Mouse (Mus musculus): ENCODE data around the gene St3gal3.

Gene St3gal3

DNA sequence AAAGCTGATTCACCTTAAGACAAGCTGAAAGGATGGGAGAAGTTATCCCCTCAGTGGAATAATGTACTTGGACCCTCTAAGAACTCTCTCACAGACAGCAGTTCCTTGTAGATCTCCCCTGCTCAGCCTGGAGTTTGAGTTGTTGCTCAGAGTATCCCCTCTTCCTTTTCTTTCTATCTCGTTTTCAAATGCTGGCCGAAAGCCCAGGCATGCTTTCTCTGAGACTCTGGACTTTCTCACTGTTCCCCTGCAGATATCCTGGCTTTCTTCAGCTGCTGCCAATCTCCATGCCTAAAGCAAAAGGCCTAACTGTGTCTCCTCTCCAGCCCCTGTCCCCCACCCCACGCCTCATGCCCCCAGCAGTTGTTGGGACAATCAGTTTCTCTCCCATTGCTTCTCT is 216.5 kb downstream of the St3gal3 start:
- DNase-seq: no peak

DNA sequence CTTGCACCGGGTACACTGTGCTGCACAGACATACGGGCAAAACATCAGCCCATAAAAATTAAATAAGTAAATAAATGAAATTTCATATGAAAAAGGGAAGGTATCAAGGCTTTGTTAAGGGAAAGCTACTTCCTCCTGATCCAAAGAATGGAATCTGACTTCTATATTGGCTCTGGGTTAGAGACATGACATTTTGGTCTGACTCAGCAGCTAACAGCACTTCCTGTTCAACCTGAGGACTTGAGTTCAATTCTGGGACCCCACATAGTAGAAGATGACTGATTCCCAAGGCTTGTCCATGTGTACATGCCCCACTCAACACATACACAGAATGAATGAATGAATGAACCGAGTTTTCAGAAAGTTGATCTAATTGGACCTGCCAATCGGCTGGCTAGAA is 216.9 kb downstream of the St3gal3 start:
- no peak for DNase-seq

DNA sequence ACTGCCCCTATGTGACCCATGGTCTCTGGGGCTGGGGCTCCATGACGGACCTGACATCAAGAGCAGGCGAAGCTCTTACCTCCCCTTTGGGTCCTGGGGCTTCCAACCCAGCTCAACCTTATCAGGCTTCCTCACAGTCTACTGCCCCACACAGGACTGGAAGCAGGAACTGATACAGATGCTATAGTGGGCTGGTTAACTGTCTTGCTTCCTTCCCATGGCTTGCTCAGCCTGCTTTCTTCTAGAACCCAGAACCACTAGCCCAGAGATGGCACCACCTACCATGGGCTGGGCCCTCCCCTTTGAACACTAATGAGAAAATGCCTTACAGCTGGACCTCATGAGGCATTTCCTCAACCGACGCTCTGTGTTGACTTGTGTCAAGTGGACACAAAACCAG is 217.3 kb downstream of the St3gal3 start:
- DNase-seq: no peak

DNA sequence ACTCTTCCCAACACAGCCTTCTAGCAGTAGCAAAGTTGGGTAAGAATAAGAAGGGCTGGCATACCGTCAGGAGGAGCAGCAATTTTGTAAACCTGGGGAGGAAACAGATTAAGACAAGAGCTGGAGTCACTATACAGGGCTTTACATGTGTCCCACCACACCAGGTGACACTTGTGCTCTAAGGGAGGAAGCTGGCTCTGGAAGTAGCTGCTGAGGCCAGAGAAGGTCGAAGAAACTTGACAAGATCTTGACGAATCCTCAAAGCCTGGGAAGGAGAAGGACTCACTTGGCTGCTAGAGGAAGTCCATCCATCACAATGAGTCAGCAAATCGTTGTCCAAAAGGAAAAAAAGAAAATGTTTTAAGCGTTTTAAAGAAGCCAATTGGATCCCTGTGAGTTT is 218.3 kb downstream of the St3gal3 start:
- DNase-seq: no peak

DNA sequence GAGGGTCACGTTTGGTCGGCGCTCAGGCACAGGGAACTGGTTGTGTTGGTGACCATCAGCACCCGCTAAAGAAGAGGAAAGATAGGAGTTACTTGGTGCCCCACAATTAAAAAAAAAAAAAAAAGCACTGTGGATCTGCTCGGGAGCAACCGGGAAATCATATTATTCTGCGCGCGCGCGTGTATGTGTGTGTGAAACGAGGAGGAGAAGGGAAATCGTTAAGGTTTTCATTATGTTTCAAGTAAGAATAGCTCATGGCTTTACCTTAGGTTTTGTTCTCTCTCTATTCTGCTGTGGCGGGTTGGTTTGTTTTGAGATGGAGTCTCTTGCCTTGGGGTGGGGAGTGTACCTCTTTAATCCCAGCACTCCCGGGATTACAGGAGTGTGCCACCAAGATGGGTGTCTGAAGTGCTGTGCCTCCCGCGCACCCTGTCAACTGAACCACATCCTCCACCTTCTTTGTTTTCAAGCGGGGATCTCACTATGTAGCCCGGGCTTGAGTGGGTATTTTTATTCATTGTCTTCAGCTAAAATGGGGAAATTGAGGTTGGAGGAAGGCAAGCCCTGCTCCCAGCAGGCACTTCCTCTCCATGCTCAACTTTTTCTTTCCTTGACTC is 219.1 kb downstream of the St3gal3 start:
- no peak for DNase-seq

DNA sequence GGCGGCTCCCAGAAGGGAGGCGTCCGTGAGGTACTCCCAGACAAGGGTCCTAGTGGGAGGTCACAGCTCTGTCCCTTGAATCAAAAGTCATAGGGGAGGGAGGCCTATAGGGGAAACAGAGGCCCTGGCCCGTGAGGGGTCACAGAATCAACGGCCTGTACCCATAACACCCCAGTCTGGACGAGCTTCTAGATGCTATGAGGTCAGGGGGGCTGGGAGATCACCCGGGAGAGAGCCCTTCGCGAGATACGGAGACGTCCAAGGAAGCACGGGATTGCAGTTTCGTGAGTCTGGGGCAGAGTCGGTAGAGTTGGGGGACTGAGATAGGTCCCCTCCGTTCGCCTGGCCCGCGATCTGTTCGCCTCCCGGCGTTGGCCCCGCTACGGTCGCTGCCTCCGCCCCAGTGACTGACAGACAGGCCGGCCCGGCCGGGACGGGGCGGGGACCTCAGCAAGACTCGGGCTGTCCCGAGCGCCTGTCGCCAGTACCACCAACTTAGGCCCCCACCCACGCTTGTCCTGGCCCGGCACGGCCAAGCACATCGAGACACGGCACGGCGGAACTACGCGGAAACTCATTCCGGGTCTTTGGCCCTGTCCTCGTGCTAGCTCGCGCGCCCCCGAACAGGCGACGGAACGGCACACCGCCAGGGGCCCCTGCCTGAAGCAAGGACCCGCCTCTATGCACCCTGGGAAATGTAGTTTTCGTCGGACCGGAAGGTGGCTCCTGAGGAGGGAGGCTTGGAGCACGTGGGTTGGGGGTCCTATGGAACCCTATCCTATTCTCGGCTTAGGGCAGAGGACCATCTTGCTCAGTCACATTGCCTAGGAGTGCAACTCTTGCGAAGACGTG is 219.9 kb downstream of the St3gal3 start, which contains the start of gene Ipo13:
Ipo13 (minus strand) TSS at position 409 of the 852 bp plus-strand sequence.
- peak; percentile 88 for DNase-seq

DNA sequence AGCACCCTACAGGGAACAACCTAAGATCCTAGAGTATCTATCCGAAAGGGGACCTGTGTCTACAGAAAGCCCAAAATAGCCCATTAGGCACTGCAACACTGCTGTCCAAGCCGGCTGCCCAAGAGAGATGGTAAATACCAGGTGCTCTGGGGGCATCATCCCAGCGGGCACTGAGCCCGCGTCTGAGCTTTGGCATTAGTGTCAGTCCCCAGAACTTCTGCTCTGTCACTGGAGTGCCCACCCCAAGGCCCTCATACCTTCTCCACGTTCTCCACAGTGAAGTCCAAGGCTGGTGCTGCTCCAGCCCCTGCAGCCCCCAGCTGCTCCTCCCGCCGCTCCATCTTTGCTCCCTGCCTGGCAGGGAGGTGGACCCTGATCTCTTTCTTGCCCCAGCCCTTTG is 220.7 kb downstream of the St3gal3 start:
- DNase-seq: no peak

DNA sequence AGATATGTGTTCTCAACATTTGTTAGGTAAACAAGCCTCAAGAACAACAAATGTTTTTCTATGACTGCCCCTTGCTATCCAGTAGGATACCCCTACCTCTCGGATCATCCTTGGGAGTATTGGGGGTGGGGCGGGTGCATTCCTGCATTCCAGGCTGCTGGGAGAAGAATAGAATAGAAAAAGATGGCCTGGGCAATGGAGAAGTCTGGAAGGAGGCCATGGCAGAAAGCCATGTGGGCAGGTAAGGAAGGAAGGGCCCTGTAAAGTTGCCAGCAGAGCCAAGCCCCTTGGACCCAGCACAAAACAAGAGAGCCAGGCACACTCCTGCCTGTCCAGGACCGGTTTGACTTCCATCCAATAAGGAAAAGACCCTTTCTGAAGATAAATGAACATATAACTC is 221.3 kb downstream of the St3gal3 start:
- DNase-seq: no peak

DNA sequence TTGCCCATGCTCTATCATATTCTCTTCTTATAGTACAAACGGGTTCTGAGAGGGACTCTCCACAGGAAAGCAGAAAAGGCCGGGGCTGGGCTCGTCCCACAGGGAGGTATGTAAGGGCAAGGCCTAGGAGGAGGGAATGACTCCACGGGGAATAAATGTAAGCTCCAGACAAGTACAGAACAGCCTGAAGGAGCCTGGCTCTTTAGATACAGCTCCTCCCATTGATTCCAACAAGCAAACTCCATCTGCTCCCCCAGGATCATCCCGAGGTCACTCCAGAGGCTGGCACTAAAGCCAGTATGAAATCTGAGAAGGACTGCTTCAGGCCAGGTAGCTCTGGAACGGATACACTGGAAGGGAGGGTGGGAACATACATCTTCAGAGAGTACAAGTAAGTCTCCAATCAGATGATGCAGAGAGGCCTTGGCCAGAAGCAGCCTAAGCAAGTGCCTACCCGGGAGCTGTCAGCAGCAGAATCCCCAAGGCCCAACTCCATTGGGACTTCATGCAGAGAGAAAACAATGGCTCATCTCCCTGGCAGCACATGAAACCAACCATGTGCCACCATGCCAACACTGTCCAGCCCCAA is 221.9 kb downstream of the St3gal3 start:
- DNase-seq: no peak

DNA sequence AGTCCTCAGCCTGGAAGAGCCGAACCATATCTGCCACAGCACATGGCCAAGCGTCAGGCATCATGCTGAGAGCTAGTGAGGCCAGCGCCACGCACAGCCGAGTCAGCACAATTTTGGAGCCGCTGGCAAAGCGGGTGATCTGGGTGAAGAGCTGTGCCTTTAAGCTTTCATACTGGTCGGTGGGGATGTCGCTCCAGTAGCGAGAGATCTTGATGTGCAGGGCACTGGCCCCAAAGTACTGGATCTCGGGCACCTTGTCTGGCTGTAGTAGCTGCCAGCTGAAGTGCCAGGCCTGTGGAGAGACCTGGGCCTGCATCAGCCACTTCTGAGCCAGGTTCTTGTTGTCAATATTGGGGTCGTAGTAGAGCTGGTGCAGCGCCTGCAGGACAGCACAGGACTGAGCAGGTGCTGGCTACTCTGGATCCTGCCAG is 222.6 kb downstream of the St3gal3 start:
- DNase-seq: no peak

DNA sequence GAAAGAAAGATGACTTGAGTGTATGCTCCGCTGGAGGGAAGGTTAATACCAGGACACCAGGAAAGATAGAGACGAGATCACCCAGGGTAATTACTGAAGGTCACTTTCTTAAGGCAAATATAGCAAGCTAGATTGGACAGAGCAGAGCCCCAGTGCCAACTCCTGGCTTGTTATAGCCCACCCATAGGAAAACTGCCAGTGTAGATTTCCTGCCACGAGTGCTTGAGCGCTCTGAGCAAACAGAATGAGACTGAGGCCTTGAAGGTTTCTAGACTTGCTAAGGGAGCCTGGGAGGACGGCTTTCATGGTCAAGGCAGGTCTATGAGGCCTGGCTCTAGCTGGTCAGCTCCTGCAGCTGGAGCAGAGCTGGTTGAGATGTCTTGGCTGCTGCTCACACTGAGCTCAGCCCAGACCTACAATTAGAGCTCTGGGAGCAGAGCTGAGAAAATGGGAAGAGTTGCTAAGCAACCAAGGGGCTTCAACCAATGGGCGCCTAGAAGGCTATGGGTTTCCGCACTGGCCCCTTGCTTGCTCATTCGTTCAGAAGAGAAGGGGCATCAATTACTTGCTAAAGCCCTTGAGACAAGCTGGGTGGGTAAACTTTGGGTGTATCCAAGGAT is 225.8 kb downstream of the St3gal3 start:
- no peak for DNase-seq

DNA sequence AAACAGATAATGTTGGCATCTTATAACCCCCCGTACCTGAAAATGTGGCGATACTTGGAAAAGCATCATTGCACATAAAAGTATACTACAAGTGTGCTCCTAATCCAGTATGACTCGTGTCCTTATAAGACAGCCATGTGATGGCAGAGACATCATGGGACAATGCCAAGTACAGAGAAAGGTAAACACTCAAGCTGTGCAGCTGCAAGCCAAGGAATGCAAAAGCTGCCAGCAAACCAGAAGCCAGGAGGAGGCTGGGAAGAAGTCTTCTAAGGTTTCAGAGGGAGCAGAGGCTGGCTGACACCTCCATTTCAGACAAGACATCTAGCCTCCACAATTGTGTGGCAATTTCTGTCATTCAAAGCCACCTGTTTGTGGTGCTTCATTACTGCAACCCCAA is 228.5 kb downstream of the St3gal3 start:
- no peak for DNase-seq

DNA sequence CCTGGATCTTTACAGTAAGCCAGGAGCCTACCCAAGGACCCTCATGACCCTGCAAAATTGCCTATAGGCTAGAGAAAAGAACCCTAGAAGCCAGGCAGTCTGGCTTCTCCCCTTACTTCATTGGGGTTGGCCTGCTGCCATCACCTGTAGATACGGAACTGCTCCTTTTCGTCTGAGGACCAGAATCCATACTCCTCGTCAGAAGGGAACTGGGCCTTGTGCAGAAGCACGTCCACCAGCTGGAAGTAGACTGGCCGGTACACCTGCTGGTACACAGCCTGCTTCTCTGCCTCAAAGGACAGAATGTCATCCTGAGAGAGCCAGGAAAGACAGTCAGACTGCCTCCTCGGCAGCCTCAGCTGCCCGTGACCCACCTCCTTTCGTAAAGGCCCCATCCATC is 230.0 kb downstream of the St3gal3 start:
- DNase-seq: no peak

DNA sequence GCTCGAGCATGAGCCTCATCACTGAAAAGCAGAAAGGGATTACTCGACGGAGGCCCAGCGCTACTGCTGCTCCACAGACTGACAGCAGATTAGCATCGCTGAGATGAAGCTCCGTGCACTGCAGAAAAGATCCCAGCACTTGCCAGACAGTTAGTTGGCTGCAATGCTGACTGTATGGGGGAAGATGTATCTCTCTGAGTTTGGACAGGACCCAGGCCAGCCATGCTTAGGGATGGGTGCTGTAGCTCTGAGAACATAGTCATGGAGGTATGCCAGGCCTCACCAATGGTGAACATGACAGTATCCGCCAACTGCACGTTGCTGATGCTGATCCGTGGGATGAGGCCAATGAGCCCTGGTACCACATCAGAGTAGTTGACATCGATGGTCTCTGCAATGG is 230.6 kb downstream of the St3gal3 start:
- DNase-seq: no peak

DNA sequence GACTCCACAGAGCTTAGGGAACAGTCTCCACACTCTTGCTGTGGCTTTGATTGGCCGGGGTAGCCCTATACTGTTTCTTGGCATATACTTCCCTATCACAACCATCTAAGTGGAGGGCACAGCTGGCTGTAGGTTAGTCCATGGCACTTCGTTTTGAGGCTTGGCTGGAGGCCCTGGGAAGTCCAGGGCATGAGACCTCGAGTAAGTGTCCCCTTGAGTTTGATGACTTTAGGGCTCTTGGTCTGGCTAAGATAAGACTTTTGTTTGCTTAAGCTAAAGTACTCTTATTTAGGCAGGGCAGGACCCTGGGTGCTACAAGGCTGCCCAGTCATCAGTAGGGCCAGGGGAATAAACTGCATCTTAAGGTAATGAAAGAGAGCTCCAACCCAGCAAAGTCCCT is 236.6 kb downstream of the St3gal3 start:
- no peak for DNase-seq

DNA sequence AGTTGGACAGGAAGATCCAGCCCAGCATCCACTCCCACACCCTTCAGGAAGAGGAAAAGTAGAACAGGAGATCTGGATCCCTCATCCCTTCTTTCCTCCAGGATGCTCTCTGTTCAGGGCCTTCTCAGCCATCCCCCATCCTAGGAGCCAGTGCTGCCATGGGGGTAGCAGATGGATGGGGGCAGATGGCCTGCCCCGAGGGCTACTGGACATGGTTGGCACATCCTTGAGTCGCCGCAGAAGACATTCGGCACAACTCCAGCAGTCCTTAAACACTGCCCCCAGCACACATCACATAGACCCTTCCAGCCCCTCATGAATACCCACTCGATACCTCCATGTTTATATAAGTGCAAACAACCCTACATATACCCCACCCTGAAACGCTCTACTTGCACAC is 238.7 kb downstream of the St3gal3 start:
- DNase-seq: no peak

DNA sequence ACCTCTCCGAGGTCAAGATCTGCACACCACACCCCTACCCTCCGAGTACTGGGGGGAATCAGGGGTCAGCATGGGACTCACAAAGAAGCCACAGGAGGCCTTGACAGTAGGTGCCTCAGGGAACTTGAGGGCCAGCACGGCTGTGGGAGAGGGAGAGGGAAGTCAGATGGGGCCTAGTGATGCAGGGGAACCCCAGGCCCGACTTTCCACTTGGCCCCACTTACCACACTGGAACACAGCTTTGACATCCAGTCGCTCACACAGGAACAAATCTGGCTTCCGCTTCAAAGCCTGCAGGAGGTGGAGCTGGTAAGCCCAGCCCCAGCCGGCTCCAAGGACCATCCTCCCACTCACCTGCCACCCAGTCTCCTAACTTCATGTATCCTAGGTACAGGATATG is 239.4 kb downstream of the St3gal3 start:
- no peak for DNase-seq

DNA sequence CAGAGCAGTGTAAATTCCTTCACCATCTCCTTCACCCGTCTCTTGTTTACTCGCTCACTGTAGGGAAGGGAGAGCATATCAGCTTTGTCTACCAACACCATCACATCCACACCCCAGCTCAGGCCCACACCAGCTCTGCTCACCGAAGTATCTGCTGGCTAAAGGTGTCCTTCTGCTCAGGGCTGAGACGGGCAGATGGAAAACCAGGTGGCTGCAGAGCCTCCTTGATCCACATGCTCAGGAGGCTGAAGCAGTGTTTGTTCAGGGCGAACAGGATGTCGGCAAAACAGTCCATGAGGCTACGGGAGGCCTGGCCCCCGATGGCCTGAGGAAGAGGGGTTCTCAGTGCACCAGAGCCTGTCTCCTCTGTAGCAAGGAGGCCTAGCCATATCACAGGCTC is 240.1 kb downstream of the St3gal3 start:
- no peak for DNase-seq

DNA sequence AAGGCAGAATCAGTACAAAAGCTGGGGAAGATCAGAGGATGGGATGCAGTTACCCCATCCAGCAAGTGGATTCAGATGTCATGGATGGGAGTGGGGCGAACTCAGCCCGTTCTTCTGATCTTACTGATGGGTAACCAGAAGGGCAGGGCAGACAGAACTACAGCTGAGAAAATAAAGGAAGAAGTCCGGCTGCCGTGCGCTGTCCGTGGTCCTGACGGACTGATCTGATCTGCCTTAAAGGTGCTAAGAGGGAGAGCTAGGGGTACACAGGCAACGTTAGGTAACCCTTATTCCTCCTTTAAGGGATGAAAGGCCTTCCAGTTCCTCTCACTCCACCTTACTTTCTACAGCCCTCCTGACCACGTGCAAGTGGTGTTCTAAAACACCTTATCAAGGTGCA is 241.3 kb downstream of the St3gal3 start:
- DNase-seq: no peak

DNA sequence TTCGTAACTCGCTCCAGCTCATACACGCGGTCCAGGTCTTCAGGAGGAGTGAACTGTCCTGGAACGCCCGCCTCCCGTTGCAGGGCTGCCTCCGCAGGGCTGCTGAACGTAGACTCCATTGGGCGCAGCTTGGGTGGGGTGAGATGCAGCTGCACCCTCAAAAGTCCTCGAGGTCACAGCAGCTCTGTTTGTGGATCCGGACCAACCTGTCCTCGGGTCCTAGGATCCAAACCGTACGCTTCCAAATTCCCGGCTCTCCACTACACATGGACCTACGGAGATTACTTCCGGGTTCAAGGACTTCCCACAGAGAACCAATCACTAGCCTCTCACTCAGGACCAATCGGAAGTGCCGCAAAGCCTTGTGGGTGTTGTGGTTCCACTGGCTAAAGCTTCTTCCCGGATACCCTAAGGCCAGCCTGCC is 243.0 kb downstream of the St3gal3 start, which contains the start of gene Dph2:
Dph2 (minus strand) TSS at position 295 of the 424 bp plus-strand sequence.
- peak; percentile 69 for DNase-seq

DNA sequence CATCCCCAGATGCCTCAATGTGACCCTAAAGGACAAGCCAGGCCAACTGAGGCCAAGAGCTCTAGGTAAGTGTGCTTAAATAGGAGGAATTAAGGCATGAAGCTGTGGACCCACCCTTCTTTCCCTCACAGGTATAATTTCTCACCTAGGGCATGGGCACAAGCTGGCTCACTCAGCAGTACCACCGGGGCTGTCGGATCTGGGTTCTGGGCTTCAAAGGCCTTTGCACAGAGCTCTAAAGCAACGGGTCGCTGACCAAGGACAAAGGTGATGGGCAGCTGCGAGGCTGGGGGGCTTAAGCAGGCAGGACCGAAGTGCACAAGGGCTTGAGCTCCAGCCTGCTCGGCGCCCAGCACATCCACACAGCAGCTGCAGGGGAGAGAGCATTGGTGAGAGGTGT is 244.0 kb downstream of the St3gal3 start:
- DNase-seq: no peak

DNA sequence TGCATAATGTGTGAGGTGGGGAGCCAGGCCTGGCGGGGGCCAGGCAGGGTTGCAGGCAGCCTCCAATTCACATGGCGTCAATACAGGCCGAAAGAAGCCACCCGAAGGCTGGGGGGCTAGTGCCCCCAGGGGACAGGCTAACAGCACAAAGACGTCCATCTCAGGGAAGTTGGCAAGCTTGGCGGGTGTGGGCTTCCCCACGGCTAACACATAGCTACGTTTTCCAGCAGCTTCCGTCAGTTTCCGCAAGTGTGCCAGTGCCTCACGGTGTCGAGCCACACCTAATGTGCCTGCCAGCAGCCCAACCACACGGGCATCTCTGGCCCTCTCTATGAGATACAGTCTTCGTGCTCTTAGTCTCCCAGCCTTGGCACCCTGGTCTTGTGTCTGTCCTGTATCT is 244.7 kb downstream of the St3gal3 start:
- no peak for DNase-seq

DNA sequence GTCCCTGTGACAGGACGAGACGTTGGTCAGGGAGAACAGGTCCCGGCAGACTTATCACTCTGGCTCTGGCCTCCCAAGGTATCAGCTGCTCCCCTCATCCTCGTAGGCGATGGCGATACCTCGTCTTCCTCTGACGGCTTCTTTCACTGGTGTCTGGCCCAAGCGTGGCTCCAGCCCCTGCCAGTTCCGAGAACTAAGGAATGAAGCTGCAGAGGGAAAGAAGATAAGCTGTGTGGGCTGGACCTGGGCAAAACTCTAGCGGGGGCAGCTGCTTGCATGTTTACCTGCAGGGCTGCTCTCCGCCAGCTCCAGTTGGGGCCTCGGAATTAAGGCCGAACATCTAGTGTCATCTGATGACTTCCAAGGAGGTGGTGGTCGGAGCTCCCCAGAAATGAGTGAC is 245.2 kb downstream of the St3gal3 start:
- no peak for DNase-seq

DNA sequence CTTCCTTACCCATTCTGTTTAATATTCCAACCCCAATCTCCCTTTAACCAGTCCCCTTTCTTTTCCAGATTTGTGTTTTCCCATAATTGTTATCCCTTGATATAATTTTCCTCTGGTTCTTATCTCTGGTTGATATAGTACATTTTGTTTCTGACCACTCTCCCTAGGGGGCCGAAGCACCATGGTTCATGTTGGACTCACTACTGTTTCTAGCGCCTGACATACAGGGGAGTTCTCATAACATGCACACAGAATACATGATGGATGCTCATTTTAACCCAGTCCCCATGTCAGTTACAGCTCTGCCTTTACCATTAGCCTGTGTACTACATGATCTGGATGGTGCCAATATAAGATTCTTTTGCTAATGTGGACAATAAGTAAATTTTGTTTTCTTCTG is 246.8 kb downstream of the St3gal3 start:
- DNase-seq: no peak
